Mouse (Mus musculus): ENCODE measurements around the gene Nid1.

Gene Nid1

DNA sequence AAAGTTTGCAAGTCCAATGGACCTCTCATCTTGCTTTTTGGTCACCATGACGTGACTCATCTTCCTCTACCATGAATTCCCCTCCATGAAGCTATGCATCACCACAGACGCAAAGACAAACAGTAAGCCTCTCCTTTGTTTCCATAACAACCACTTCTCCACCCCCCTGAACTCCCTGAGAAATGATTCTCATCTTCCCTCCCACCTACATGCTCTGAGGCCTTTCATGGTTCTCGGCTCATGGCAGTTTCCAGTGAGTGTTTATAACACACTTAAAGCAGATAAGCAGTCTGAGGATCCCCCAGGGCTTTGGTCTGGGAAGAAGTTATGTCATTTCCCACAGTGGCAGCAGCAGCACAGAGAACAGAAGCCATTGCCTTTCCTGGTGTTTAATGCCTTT lies 56.2 kb downstream of the Nid1 start:
- no peak for DNase-seq (ENCODE audit: low read depth)

DNA sequence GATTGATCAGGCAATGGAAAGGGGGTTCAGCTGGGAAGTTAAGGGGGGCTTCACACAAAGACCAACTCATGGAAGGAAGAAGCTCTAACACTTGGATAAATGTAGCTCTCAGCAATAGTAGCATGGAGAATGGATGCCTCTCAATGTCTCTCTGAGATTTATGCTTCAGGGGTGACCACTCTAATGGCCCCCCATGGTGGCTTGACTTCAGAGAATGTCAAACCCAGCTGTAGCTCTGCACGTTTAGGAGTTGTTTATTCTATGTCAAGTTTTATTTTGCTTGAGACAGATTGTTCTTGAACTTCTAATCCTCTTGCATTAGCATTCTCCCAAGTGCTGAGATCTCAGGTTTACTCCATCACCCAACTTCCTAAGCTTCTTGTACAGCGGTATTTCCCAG lies 60.7 kb downstream of the Nid1 start:
- no peak for DNase-seq (ENCODE audit: low read depth)

- no peak for DNase-seq (ENCODE audit: low read depth)
Measured at GRCm38 (mm10) chr13:13502406-13502805, 65.1 kb downstream of the Nid1 start.

DNA sequence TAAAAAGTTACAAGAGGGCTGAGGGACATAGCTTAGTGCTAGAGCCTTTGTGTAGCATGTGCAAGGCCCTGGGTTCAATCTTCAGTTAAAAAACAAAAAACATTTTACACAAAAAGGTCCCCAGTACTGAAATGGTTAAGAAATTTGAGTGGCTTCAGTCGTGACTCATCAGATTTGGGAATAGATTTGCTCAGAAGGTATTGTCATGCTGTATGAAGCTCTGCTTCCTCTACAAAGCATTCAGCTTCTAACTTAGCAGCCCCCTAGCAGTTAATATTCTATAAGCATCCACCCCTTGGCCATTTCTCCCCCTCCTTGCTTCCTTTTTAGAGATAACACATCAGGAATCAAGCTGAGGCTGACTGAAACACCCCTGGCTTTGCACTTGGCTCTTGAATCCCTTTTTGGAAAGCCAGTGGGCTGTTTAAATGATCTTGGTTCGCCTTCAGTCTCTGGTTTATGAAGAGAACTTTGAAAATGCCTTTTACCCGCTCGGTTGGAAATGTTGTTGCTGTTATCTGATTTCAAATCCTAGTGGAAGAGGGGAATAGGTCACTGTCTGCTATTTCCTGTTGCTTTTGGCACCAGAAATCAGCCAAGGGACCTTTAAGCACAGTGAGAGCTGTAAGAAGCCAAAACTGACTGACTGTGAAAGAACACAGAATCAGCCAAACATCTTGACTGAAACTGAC lies 66.5 kb downstream of the Nid1 start:
- DNase-seq (ENCODE audit: low read depth) = peak; percentile 19

GRCm38 (mm10) chr13:13505063-13505462 lies 67.7 kb downstream of the Nid1 start:
- no peak for DNase-seq (ENCODE audit: low read depth)

- no peak for DNase-seq (ENCODE audit: low read depth)
Measured at GRCm38 (mm10) chr13:13506556-13506955, 69.2 kb downstream of the Nid1 start.

DNA sequence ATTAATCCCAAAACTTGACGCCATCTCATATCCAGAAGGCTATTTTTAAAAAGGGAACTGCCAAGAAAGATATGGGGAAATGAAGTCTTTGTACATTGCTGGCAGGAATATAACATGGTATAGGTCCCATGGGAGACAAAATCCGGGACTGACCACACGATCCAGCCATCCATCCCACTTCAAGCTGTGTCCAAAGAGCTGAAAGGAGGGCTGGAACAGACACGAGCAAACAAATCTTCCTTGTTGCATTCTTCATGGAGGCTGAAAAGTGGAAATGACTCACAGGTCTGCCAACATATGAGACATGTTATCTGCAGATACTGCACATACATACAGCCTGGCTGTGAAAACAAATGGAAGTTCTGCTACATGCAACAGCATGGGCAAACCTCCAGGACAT lies 77.5 kb downstream of the Nid1 start:
- DNase-seq (ENCODE audit: low read depth) = peak; percentile 63

- peak; percentile 87 for DNase-seq (ENCODE audit: low read depth)
Measured at GRCm38 (mm10) chr13:13516376-13517225, 79.2 kb downstream of the Nid1 start.

DNA sequence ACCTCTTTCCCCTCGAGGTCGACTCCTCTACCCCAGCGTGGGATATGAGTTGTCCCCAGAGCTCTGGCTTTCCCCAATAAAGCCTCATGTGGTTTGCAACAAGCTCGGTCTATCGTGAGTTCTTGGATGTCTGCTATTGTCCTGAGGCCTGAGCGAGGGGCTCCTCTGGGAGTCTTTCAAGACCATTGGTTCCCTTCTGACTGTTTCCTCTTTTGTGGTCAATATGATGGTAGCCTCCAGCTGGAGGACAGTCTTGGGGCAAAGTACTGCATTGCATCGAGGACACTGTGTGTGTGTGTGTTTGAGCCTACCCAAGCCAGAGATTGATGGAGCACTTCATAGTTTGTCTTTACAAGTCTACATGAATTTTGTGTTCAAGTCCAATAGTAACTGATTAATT lies 80.8 kb downstream of the Nid1 start:
- no peak for DNase-seq (ENCODE audit: low read depth)

DNA sequence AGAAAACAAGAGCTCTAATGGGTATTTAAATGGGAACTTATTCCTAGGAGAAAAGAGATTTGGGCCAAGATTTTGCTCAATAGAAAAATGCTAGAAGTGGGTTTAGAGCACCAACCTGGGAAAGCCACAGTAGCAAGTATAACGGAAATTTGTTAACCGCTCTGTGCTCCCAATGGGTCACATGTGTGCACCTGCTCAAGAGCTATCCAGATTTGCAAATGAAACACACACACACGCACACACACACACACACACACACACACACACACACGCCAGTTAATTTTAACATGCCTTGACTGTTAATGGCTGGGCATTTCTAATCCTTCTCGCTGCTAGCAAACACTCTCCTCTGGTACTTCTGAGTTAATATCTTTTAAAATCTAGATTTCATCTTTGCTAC lies 83.1 kb downstream of the Nid1 start:
- no peak for DNase-seq (ENCODE audit: low read depth)

DNA sequence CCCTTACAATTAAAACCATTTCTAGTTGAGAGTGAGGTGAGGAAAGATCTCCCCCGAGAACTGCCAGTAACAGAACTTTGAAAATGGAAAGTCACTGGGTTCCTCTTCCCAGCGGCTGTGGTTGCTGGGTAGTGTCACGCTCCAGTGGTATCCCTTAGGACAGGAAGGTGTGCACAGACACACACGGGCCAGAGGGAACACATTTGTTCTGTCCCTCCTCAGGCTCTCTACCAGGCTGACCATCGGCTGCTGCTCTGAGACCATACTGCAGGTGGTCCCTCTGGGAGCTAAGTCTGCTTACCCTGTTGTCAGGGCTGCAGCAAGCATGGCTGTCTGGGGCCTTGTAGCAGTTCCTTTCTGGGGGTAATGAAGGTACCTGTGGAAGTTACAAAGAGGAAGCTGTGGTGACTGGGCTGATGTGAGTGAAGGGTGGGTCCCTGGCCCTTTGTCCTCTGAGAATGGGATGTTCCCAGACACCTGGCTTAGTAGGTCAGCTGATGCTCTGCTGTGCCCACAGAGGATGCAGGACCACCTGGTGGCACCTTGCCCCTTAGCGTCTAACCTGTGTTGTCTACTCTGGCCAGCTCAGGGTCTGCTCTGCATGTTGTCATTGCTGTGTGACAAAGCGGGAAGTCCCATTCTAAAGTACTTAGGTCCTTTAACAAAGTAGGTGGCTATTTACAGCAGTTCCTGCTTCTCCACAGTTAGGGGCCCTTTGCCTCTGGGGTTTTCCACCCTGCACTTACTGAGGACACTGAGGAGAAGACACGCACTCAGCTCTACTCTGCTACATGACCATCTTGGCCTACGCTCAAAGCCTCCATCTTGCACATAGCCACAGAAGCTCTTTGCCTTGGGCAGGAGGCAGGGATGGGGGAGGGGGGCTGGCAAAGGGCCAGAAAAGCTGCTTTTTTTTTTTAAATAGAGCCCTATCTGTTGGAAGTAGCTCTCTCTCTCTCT lies 86.6 kb downstream of the Nid1 start:
- DNase-seq (ENCODE audit: low read depth) = peak; percentile 45

GRCm38 (mm10) chr13:13525205-13525604 lies 87.9 kb downstream of the Nid1 start:
- no peak for DNase-seq (ENCODE audit: low read depth)

DNA sequence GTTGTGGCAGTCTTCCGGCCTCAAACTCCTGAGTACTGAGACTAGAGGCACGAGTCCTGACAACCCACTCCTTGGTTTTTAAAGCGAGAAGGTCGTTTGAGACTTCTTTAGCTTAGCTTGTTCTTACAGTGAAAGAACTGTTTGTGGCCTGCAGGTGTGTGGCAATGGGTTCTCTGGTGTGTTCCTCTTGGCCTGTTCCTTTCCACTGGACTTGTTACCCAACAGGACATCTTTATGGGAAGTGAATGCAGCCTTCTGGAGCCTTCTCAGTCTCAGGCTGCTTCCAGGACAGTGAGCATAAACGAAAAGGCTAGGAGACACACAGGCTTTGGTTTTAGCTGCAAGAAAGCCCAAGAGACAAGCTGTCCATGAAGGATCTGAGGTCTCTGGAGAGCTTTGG lies 88.5 kb downstream of the Nid1 start:
- DNase-seq (ENCODE audit: low read depth) = no peak

GRCm38 (mm10) chr13:13529115-13529542 lies 91.8 kb downstream of the Nid1 start:
- peak; percentile 77 for DNase-seq (ENCODE audit: low read depth)

- DNase-seq (ENCODE audit: low read depth) = peak; percentile 25
Measured at GRCm38 (mm10) chr13:13530913-13531312, 93.6 kb downstream of the Nid1 start.

DNA sequence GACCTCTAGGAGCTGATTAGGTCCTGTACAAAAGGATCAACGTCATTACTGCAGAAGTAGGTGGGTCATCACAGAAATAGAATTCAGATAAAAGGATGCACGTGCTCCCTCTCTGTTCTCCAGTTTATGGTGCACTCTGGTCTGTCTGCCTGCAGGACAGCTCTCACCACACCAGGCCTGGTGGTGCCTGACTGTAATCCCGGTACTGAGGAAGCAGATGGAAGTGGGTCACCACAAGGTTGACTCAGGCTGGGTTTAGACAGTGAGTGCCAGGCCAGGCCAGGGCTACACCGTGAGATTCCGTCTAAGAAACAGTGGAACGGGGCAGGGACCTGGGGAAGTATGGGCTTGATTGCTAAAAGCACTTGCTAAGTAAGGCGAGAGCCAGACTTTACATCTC lies 94.6 kb downstream of the Nid1 start:
- DNase-seq (ENCODE audit: low read depth) = no peak

DNA sequence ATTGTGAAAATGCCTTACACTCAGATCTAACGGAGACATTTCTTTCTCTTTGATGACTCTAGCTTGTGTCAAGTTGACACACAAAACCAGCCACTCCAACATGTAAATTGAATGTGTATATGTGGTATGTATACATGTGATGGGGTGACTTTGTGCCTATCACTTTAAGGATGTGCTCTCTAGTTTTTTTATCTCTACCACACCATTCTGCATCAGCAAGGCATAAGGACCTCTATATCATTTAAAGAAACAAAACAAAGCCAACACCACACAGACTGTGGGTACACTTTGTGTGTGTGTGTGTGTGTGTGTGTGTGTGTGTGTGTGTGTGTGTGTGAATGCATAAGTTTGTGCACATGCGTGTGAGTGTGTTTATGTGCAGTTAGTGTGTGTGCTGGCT lies 99.2 kb downstream of the Nid1 start:
- DNase-seq (ENCODE audit: low read depth) = no peak

DNA sequence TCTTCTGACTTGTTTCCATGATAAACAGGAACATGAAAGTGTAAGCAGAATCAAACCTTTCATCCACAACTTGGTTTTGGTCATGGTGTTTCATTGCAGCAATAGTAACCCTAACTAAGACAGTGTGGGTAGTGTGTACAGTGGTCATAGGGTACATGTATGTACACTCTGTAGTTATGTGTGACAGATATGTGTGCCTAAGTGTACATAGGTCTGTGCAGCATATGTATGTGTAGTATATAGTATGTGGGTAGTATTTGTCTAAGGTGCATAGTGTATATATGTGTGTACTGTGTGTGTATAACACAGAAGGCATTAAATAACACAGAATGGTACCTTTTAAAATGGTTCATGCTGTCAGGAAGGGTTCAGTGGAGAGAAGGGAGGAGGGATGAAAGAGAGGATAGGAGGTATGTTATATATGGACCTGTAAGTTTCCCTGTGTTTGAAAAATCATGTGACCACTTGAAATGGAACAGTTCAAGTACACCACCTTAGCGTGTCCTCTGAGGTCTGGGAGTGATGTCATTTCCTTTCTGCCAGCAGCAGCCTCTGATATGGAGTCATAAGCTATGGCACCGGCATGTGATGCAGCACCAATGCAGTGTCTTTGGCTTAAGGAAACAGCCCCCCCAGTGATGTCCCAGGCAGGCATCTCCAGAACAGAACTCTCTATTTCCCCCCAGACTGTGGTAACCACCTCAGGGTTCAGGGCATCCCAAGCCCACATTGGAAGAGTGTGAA lies 100.1 kb downstream of the Nid1 start:
- DNase-seq (ENCODE audit: low read depth) = no peak

GRCm38 (mm10) chr13:13538585-13539300 lies 101.4 kb downstream of the Nid1 start:
- DNase-seq (ENCODE audit: low read depth) = peak; percentile 87

GRCm38 (mm10) chr13:13543073-13543472 lies 105.7 kb downstream of the Nid1 start:
- peak; percentile 21 for DNase-seq (ENCODE audit: low read depth)

DNA sequence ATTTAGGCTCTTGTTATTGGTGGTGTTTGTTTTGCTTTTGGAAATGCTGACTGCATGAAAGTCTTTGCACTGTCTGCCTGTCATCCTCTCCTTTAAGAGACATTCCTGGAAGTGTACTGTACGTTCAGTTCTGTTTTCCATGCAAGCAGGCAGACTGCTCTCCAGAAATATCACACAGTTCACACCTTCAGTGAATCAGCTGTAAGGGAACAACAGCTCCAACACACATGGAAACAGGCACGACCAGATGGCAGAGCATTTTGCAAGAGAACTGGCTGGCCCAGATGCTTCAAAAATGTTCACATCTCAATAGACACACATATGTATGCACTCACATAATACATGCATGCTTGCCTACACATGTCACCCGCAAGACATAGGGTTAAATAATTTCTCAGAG lies 109.4 kb downstream of the Nid1 start:
- no peak for DNase-seq (ENCODE audit: low read depth)

Data from NIH3T3 (cell line).